11 mouse cellular contexts compared by ENCODE assay signal in genomic region chr1:165834633-165834975, GRCm38 (mm10). TPM values are rescaled to one million over a fixed set of nuclear protein-coding genes. Genes with fewer than 3 reads are reported as not detected.
DNase-seq lines count a peak whose midpoint lies in the region; ATAC-seq lines count a peak whose summit lies in the region.
"Had no signal": no experiment of that assay in that cellular context is flagged by ENCODE, and none has a peak within 500 bp of the region (broad histone marks: within the 10 kb centered on the region; RNA-seq: fewer than 3 reads in every experiment).

No protein-coding gene starts in this region.

- no peak overlapping the region for H3K4me3 ChIP-seq in heart, embryonic 13.5 days
- H3K4me3 ChIP-seq in forebrain, embryonic 12.5 days (replicated peaks) = peak overlapping the region; percentile 5; the same call in 1 of the 2 replicates
- H3K4me3 ChIP-seq in limb, embryonic 10.5 days = peak overlapping the region; percentile 36
- no peak overlapping the region for H3K4me3 ChIP-seq in neural tube, embryonic 11.5 days (ENCODE audit: low read depth, low read length)
- H3K4me3 ChIP-seq: megakaryocyte, embryonic 14.5 days had no signal

- whole genome bisulfite sequencing in heart, embryonic 13.5 days = 54% methylated on average over 12 of the region's 12 CpGs
- WGBS in forebrain, embryonic 12.5 days = 16% methylated on average over 12 of the region's 12 CpGs
- WGBS in limb, embryonic 10.5 days = 24% methylated on average over 12 of the region's 12 CpGs
- 24% methylated on average over 12 of the region's 12 CpGs for WGBS in neural tube, embryonic 11.5 days

- H3K27me3 ChIP-seq in heart, embryonic 13.5 days (replicated peaks) = peaks cover 34% of the 10 kb centered on the region
- peaks cover 46% of the 10 kb centered on the region for H3K27me3 ChIP-seq in forebrain, embryonic 12.5 days
- H3K27me3 ChIP-seq in limb, embryonic 10.5 days (ENCODE audit: low read depth, poor library complexity, severe bottlenecking) = peaks cover 14% of the 10 kb centered on the region
- H3K27me3 ChIP-seq in neural tube, embryonic 11.5 days (ENCODE audit: control insufficient read depth, insufficient read depth, low read length) = no peaks in the 10 kb centered on the region

- no peak for ATAC-seq in heart, embryonic 13.5 days (ENCODE audit: extremely low read depth, insufficient number of reproducible peaks, low FRiP score, low TSS enrichment)
- ATAC-seq in forebrain, embryonic 12.5 days (ENCODE audit: low FRiP score) = no peak
- ATAC-seq in neural tube, embryonic 11.5 days (ENCODE audit: insufficient read depth, low FRiP score, low TSS enrichment) = no peak
- no peak for ATAC-seq in megakaryocyte, adult 5-6 weeks (ENCODE audit: poor library complexity, severe bottlenecking)

- H3K9me3 ChIP-seq in heart, embryonic 13.5 days = no peaks in the 10 kb centered on the region
- no peaks in the 10 kb centered on the region for H3K9me3 ChIP-seq in forebrain, embryonic 12.5 days
- no peaks in the 10 kb centered on the region for H3K9me3 ChIP-seq in limb, embryonic 10.5 days (replicated peaks)
- no peaks in the 10 kb centered on the region for H3K9me3 ChIP-seq in neural tube, embryonic 11.5 days (ENCODE audit: control insufficient read depth, low read length)
- H3K9me3 ChIP-seq: megakaryocyte, embryonic 14.5 days had no signal

- no peaks in the 10 kb centered on the region for H3K36me3 ChIP-seq in heart, embryonic 13.5 days
- no peaks in the 10 kb centered on the region for H3K36me3 ChIP-seq in forebrain, embryonic 12.5 days (replicated peaks)
- H3K36me3 ChIP-seq in limb, embryonic 10.5 days = no peaks in the 10 kb centered on the region
- H3K36me3 ChIP-seq in neural tube, embryonic 11.5 days (ENCODE audit: control insufficient read depth, insufficient read depth, low read length) = no peaks in the 10 kb centered on the region

- peaks cover 26% of the 10 kb centered on the region for H3K4me1 ChIP-seq in heart, embryonic 13.5 days
- peaks cover 35% of the 10 kb centered on the region for H3K4me1 ChIP-seq in forebrain, embryonic 12.5 days
- peaks cover 55% of the 10 kb centered on the region for H3K4me1 ChIP-seq in limb, embryonic 10.5 days
- H3K4me1 ChIP-seq in neural tube, embryonic 11.5 days (ENCODE audit: control insufficient read depth, insufficient read depth, low read length) = peaks cover 20% of the 10 kb centered on the region

- H3K4me2 ChIP-seq in heart, embryonic 13.5 days = peak overlapping the region; percentile 43; the same call in 1 of the 2 replicates
- H3K4me2 ChIP-seq in forebrain, embryonic 12.5 days = peak overlapping the region; percentile 46
- peak overlapping the region; percentile 26 for H3K4me2 ChIP-seq in neural tube, embryonic 11.5 days (ENCODE audit: low read depth)

- H3K27ac ChIP-seq in heart, embryonic 13.5 days (replicated peaks) = no peak overlapping the region
- 0 out of 2 replicates have a peak overlapping the region, but pooled peaks have one; percentile 27 for H3K27ac ChIP-seq in forebrain, embryonic 12.5 days
- peak overlapping the region; percentile 78 for H3K27ac ChIP-seq in limb, embryonic 10.5 days
- peak overlapping the region; percentile 65 for H3K27ac ChIP-seq in neural tube, embryonic 11.5 days (ENCODE audit: low read depth, low read length)

- DNase-seq in heart, adult 18-20 months = no peak
- no peak for DNase-seq in limb, embryonic 10.5 days (ENCODE audit: low spot score)
- DNase-seq in neural tube, embryonic 11.5 days (ENCODE audit: low spot score) = no peak
- no peak for DNase-seq in yolk sac, embryonic 10.5 days (ENCODE audit: low spot score)
- no peak for DNase-seq in layer of hippocampus, adult 9-10 months (ENCODE audit: low spot score)
- DNase-seq: cerebellum, adult 11-12 months; thymus, postnatal 4 days had no signal

- no peak overlapping the region for H3K9ac ChIP-seq in heart, embryonic 13.5 days
- no peak overlapping the region for H3K9ac ChIP-seq in forebrain, embryonic 12.5 days
- H3K9ac ChIP-seq in neural tube, embryonic 11.5 days (ENCODE audit: low read length) = no peak overlapping the region

RNA-seq across cellular contexts. Expression of gene Cd247, which starts 46.1 kb away (rescaled TPM):
- 0.42 and 0.55 TPM in 2 replicates for polyA plus RNA-seq in heart, embryonic 13.5 days (2015; fragmentation: Nextera tagmentation; extraction: Ambion mirVana)
- 1 to 10 TPM in 1 of 2 experiments, under 1 TPM in 1; 0.37 to 2.1 TPM for total RNA-seq in heart, adult 18-20 months (2021)
- polyA plus RNA-seq in forebrain, embryonic 12.5 days (2016; fragmentation: Nextera tagmentation; extraction: Ambion mirVana) = 1.1 and 2.4 TPM in 2 replicates
- polyA plus RNA-seq in limb, embryonic 10.5 days (2016; fragmentation: Nextera tagmentation; extraction: Ambion mirVana) = 1.0 and 1.1 TPM in 2 replicates
- polyA plus RNA-seq in neural tube, embryonic 11.5 days (2014; fragmentation: Nextera tagmentation; extraction: Ambion mirVana) = 0.86 and 2.0 TPM in 2 replicates
- total RNA-seq in megakaryocyte, adult 5-6 weeks (2015) = 1.1 and 2.8 TPM in 2 replicates
- 2.1 and 3.7 TPM in 2 replicates for total RNA-seq in megakaryocyte, adult 5-6 weeks (2017)

Comparison
In these comparisons a context has a peak if more than half of its experiments do, and no peak if none do; other contexts are left out.
1. H3K4me3 ChIP-seq: peak in forebrain, embryonic 12.5 days (single experiment) and limb, embryonic 10.5 days (single experiment); none in heart, embryonic 13.5 days (single experiment) and neural tube, embryonic 11.5 days (single experiment).
2. Peak in every context shown above with its lines, with median percentiles within 50 percentile points of each other: H3K4me2 ChIP-seq.